Mouse (Mus musculus) frontal cortex, postnatal 14 days (tissue): ENCODE results near the gene Wipf1.

Experiments used
- DNase-seq, 2 experiments: peaks; one replicate each; pipeline ENCODE4 v3.0.0; 2022; ENCODE audit warnings: low spot score in 2 of 2

Gene Wipf1

DNA sequence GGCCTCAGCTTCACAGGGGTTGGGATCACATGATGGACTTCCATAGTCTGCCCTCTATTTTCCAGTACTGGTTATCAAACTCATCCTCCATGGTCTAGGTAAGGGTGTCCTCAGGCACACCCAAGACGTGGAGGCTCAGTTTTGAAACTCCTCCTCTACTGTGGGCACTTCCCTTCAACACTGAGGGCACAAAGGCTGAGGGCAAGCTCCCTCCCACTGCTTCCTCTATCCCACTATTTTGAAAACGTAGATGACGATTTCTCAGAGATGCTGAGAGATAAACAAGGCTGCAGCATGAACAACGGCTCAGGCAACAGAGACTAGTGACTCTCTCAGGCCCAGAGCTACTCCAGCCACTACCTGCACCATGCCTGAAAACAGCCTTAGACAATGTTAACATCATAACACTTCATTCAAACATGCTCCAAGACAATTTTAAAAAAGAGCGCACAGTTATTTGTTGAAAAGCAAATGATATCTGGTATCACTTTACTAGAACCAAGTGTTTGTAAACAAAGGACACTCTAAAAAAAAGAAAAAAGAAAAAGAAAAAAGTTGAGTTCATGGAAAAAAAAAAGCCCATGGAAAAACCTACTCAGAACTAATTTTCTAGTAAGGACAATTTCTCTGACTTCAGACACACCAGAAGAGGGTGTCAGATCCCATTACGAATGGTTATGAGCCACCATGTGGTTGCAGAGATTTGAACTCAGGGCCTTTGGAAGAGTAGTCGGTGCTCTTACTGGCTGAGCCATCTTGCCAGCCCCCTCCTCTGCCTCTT is 62.3 kb downstream of the Wipf1 start:
- DNase-seq, result no peak

DNA sequence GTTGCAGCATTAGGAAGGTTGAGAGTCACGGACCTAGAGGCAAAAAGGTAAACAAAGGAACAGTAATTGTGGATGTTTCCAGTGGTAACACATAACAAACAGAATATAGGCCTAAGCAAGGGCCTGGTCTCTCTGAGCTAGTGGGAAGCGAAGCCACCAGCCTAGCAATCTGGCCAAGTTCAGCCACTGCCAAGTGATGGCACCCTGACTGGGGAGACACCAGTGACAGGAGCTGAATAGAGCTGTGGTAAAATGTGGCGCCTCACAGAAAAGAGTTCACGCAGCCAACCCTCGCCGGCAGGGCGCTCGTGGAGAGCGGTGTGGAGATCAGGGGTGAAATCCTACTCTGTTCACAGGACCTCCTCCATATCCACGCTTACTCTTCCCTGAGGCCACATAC is 63.1 kb downstream of the Wipf1 start:
- no peak for DNase-seq

DNA sequence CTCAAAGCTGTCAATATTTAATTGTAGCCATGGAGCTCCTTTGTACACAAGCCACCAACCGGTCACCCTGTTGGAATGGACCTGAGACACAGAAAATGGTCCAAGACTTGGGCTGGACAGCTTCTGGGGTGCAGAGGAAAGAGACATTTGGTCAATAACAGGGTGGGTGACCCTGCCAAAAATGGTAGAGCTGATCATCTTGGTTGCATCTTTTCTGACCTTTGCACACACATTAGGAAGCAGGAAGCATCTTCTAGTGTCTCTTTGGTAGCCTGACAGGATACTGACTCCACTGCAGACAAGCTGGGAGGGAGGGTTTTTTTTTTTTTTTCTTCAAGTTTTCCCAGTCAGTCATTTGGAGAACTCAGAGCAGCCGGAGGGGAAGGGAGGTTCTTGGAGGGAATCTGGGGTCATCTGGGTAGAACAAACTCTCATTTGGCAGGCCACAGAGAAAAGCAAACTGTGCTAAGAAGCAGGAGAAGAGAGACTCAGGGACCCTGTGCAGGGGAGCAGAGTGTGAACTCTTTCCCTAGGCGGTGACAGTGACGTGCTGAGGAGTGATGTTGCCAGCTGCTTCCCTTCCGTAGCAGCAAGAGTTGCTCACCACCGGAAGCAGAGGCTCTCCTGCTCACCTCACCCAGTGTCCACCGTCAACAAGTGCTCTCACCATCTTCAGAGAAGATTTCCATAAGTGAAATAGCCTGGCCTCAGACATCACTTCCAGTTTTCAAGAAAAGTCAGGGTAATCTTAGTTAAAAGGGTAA is 65.9 kb downstream of the Wipf1 start:
- no peak for DNase-seq

DNA sequence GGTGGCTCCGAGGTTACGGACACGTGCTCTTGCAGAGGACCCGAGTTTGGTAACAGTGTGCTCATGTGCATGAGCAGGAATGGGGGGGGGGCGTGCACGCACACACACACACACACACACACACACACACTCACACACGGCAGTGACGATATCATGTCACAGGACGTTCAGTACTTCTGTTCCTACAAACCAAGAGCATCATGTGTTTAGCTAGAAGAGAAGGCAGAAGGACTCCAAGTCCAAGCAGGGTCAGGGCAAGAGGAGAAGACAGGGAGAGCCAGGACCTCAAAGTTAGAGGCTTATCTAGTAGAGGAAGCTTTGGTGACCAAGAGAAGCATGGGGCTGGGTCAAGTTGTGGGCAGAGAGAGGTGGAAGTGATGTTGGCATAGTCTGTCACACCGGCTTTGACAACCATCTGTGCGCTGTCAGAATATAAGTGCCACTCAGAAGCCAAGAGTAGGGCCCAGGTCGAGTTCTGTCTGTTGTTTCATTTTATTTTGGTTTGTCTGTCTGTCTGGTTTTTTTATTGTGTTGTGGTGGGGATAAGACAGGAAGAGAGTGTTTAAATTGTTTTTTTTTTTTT is 66.7 kb downstream of the Wipf1 start:
- no peak for DNase-seq

DNA sequence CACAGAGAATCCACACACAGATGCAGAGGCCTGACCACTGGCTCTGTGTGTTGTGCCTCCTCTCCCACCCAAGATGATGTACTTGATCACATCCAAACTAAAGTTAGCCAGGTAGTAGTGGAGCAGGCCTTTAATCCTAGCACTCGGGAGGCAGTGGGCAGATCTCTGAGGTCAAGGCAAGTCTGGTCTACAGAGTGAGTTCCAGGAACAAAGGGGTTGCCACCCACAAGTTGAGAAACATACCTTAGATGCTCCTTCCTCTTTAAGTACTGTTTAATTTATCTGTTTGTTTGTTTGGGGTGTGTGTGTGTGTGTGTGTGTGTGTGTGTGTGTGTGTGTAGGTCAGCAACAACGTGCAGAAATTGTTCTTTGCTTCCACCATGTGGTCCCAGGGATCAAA is 67.3 kb downstream of the Wipf1 start:
- no peak for DNase-seq

DNA sequence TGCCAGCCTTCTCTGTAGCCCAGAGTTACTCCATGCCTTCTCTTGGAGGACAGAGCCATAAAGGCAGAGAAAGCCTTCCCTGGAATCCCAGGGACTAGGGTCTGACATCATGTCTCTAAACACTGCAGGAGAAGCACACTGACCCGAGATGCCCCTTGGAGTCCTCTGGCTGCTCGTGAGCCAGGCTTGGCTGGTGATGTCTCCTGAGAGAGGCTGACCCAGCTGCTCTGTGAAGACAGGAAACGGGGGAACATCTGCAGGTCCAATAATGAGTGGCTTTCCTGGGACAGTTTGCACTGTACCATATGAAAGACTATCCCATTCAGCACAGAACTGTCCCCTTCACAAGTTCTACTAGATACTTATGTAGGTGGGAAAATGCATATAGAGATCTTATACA is 69.4 kb downstream of the Wipf1 start:
- DNase-seq, result no peak

DNA sequence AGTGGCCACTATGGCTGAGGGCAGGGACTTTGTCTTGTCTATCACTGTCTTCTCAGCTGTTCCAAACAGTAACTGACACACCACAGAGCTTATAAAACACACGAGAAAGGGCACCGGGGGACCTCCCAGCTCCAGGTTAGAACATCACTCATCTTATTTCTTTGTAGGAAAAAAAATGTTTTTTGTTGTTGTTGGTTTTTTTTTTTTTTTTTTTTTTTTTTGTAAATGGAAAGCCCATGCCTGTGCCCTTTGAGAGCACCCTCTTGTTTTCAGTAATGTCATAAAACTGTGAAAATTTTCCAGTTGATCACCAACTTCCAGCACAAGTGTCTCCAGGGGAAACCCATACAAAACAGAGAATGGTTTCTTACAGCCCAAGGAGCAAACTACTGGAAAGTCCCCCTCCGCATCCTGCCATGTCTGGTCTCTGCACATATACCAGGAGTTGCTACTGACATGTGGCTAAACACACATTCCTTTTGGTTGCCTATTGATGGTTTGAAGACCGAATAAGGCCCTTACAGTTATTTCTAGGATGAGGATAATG is 69.9 kb downstream of the Wipf1 start:
- no peak for DNase-seq

DNA sequence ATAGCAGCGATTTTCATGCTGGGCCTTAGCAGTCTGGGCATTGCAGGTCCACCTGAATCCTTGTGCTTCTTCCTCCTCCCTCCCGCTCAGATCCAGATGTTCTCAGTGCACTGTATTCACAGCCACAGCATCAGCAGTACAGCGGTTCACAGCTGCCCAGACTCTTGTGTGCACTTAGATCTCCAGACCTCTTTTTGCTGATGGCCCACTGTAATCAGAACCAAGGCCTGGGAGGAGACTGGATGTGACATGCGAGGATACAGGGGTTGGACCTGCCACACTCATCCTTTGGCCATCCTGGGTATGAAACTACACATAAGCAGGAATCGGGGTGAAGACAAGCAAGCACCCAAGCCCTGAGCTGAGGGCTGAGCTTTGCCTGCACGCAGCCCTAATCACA is 72.6 kb downstream of the Wipf1 start:
- no peak for DNase-seq

DNA sequence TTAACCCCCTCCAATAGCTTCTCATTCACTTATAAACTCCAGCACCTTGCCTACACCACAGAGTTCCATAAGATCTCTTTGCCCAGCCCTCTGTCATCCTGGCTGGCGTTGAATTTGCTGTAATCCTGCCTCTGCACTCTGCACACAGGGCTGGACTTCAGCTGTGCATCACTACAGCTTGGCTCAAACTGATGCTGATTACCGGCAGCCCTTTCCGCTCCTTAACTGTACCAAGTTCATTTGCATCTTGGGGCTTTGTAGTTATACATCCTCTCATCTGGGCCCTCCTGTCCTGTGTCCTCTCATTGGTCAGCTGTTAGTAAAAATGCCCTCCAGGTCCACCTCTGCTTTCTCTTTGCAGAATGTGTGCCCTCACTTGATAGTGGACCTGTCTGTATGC is 73.4 kb downstream of the Wipf1 start:
- DNase-seq, result no peak

DNA sequence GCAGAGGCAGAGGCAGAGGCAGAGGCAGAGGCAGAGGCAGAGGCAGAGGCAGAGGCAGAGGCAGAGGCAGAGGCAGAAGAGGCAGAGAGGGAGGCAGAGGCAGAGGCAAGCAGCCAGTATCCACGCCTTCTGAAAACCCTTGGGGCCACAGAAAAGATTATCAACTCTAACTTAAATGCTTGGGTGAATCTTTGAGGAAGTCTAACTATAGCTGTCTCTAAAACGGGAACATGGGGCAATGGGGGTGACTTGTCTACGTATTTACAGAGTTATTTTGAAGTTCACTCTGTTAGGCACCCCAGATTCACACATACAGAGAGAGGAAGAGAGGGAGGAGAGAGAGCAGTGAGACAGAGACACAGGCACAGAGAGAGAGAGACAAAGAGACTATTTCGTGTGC is 74.0 kb downstream of the Wipf1 start:
- no peak for DNase-seq

DNA sequence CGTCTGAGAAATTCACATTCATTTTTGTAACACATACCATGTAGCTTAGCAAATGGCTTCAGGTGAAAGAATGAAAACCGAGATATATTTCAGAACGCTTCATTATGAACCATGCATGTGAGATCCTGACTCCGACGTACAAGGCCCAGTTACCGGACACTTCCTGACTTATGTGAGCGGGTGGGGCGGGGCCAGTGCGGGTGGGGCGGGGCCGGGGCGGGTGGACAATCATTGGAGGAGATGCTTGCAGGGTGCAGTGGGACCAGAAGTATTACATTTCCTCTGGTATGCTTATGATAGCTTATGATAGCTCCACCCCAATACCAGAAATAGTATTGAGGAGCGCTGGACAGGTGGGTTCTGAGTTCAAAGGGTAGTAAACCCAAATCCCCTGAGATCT is 74.9 kb downstream of the Wipf1 start:
- no peak for DNase-seq

DNA sequence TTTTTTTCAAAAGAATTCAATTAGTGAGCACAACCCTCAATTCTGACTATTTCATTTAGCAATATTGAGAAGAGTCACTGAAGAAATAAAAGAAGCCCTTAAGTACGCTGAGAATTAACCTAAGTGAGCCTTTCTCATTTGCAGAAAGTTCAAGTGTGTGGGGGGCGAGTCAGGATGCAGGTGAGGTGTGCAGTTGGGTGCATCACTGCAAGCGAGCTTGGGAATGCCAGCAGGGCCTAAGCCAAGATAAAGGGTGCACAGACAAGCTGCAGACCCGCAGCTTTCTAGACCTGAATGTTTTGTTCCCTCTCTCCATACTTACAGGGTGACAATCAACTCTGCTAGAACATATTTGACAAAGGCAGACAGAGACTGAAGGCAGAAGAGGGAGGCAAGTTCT is 75.3 kb downstream of the Wipf1 start:
- no peak for DNase-seq

DNA sequence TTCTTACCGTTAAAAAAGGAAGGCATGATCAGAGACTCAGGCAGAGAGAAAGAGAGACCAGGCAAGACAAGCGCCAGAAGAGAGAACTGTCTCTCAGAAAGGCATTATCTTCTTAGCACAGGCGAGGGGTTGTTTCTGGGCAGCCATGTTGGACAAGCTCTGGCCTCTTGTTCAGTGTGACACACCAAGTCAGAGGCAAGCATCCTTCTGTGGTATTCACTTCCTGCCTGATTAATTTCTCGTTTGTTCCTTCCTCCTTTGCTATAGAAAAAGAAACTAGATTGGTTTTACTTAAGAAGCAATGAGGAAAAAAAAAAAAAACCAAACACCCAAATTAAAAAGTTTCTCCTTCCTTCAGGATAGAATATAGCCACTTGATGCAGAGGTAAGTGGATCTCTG is 75.8 kb downstream of the Wipf1 start:
- DNase-seq, result no peak

DNA sequence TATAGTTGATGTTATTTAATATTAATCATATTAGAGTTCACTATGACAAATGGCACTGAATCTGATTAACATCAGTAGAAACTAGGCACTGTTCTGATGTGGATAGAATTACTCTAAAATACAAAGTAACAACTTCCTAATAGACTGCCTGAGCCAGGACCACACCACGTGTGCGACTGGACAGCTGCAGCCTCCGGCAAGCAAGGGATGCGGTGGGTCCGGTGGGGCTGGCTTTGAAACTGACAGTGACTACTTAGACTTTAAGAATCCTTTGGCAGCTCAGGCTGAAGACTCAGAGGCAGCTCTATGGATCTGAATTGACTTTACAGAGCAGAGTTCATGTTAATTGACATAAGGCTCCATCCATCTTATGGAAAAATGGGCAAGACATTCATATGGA is 76.4 kb downstream of the Wipf1 start:
- no peak for DNase-seq

DNA sequence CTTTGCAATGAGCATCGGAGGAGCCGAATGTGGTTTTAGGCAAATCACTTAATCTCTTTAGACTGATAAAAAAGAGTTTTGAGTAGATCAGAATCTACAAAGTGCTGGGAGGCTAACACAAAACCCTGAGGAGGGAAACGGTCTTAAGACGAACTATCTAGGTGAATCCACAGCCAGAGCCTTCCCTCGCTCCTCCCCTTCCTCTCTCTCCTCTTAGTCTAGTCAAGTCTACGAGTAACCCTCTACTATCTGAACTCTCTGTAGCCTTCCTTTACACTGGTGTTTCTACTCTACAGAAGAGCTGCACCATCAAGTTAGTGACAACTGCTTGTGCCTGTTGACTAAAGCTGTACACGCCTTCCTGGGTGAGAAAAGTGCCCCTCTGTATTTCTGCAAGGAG is 77.0 kb downstream of the Wipf1 start:
- DNase-seq, result no peak

DNA sequence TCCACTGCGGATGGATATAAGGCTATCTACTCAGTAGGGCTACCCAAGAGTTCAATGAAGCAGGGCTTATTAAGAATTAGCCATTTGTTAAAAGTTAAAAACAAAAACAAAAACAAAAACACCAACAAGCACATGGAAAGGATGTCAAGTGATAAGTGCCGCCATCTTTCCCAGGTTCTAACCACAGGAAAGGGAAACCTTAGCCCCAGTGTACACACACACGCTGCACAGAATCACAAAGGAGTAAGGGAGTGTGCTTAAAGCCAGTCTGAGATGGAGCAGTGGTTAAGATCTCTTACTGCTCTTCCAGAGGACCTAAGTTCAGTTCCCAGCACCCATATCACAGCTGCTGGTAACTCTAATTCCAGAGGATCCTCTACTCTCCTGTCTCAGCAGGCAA is 78.0 kb downstream of the Wipf1 start:
- DNase-seq, result no peak

DNA sequence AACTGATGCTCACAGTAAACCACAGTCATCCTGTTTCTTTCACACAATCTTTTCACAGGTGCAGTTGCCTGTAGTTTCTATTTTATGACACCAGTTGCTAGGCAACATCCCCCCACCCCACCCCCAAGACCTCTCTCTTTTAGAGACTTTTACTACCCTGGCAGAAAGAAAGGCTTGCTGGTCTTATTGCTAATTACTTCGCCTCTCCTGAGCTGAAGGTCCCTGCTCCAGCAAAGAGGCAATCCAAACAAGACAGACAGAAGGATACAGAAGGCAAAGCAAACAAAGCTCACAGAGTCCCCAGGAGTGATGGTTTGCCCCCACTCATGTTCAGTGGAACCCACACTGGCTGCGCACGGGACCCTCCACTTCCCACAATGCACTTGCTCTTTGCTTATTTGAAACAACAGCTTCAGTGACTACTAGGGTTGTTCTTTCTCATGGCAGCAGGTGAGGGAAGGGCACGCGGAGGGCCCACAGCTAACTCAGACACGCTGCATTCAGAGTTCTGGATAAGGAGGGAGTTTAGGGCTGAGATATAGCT is 79.3 kb downstream of the Wipf1 start:
- no peak for DNase-seq

DNA sequence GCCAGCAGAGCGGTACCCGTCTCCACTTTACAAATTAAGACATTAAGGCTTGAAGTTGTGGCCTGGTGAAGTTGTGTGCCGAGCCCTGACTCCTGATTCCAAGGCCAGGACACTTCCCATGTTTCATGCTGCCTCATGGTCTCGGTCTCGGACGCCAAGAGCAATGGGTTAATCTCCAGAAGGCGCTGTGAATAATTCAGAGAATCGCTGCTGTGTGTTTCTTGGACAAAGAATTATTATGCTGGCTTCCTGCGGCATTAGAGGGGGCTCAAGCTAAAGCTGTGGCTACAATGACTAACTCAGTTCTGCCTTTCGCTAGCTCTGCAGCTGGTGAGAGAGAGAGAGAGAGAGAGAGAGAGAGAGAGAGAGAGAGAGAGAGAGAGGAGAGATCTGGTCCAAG is 85.5 kb downstream of the Wipf1 start:
- no peak for DNase-seq

DNA sequence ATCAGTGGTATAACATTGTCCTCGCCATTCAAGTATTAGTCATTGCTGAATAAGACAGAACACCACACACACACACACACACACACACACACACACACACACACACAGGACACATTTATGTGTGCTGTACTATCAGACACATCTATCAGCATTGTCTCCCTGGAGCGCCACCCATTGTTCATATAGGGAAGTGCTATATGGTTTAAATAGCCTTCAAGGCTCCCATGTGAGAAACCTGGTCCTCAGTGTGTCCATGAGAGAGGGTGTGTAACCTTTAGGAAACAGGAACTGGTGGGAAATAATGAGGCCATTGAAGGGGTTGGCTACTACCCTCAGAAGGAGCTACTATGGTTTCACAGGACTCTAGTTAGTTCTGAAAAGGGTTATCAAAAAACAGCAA is 87.5 kb downstream of the Wipf1 start:
- DNase-seq, result no peak

DNA sequence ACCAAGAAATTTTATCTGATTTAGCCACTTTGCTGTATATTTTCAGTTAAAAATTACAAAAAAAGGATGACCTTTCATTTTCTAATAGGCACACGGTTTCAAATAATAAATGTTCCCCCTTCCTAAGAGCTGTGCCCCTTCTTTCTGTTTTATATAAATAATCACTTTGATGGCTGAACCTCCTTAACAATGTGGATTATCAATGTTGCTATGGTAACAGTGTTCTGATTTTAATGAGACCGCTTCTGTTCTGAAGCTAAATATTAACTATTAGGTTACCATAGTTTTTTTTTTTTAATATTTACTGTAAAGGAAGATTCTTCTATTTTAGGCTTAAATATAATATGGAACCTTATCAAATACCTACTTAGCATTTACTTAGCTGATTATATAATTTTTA is 89.2 kb downstream of the Wipf1 start:
- no peak for DNase-seq

DNA sequence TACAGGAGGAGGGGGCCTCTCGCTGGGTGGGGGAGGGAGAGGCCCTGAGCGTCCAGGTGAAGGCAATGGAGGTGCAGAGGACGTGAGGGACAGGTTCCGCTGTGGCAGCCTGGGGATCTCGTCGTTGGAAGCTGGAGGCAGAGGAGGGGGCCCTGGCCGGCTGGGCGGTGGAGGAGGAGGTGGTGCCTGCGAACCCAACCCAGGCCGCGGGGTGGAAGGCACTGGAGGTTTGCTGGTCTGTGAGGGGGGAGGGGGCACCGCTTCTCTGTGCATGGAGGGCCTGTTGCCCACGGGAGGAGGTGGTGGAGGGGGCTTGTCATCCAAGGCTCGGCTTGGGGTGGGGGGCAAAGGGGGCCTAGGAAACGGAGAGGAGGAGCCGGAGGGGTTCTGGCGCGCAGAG is 92.6 kb downstream of the Wipf1 start:
- no peak for DNase-seq

DNA sequence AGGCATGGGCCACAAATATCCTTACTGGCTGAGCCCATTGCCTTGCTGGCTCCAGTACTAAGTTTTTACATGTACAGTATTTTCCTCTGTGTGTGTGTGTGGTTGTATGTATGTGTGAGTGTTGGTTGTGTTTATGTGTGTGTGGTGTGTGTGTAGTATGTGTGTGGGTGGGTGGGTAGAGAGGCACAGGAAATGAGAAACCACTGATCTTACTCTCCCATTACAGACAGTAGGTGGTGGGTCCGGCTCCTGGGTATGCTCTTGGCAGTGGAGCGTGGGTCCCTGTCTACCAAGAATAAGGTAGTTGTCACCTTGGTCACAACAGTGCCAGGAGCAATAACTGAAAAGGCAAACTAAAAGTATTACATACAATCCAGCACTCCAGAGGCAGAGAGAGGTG is 93.7 kb downstream of the Wipf1 start:
- no peak for DNase-seq

DNA sequence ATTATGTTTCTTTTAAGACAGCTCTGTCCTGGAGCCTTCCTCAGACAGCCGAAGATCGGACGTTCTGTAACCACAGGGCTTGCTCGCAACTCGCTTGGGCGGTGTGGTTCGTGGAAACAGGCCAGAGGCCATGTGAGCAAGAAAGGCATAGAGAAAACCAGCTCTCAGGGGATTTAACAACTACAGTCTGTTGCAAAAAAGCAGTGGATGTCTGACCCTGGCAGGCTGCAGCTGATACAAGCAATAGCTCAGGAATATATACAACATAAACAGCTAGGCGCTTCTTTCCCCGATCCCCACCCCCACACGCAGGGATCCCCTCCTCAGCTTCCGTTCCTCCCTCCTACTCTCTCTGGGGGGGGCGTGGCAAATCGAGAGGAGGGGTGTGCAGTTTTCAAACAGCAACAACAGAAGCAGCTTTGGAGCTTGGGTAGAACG is 97.6 kb downstream of the Wipf1 start:
- DNase-seq, result no peak
